Mouse (Mus musculus): ENCODE results near the gene Sppl2c. TPM values are rescaled to one million over a fixed set of nuclear protein-coding genes. Genes with fewer than 3 reads are reported as not detected.

The Sppl2c gene
- polyA plus RNA-seq, 1 experiment from 2014 or later: not detected

GRCm38 (mm10) chr11:104229391-104229790 is 43.3 kb downstream of the Sppl2c start:
- WGBS: 78% methylated on average over 4 of the region's 4 CpGs
- Histone ChIP-seq H3K9ac (ENCODE audit: low read depth, low read length) (no peak overlapping the region), H3K27me3 (replicated peaks; ENCODE audit: control insufficient read depth, insufficient read depth, low read length) (peaks cover 30% of the 10 kb centered on the region), H3K4me2 (replicated peaks; ENCODE audit: low read depth) (no peak overlapping the region), H3K4me1 (replicated peaks; ENCODE audit: control insufficient read depth, insufficient read depth, low read length) (no peaks in the 10 kb centered on the region; the same call in 1 of the 2 replicates), H3K36me3 (ENCODE audit: control insufficient read depth, insufficient read depth) (no peaks in the 10 kb centered on the region), H3K9me3 (ENCODE audit: control insufficient read depth) (no peaks in the 10 kb centered on the region), H3K4me3 (ENCODE audit: low read depth, low read length) (no peak overlapping the region), H3K27ac (ENCODE audit: low read depth, low read length) (no peak overlapping the region)
- ATAC-seq: no peak
- TF ChIP-seq CTCF (IDR thresholded peaks at IDR 0.05; ENCODE audit: low read depth): no peak

DNA sequence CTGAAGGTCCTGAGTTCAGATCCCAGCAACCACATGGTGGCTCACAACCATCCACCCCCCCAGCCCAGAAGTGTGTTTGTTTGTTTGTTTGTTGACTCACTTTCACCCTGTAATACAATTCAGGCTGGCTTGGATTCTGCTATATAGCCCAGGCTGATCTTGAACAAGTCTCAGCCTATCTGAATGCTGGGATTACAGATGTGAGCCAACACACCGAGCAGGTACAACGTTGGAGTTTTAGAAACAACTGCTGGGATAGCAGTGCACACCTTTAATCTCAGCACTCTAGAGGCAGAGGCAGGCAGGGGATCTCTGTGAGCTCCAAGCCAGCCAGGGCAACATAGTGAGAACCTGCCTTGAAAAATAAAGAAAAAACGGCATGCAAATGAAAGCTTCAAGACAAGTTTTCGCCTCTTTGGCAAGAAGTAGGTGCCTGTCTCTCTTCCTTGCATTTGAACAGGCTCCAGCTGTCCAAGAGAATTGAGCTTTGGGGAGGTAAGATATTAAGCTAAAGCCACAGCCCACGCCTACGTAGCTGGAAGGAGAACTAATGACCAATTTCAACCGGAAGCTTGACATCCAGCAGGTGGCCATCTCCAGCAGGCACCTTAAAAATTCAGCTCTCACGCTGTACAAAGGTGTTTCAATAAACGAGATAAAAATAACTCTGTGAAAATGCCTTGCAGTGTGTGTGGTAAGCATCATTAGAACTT is 44.1 kb downstream of the Sppl2c start:
- Histone ChIP-seq H3K4me2 (replicated peaks; ENCODE audit: low read depth) (peak overlapping the region; percentile 99), H3K27ac (ENCODE audit: low read depth, low read length) (no peak overlapping the region), H3K36me3 (ENCODE audit: control insufficient read depth, insufficient read depth) (no peaks in the 10 kb centered on the region), H3K27me3 (replicated peaks; ENCODE audit: control insufficient read depth, insufficient read depth, low read length) (peaks cover 38% of the 10 kb centered on the region), H3K4me3 (ENCODE audit: low read depth, low read length) (peak overlapping the region; percentile 65), H3K4me1 (replicated peaks; ENCODE audit: control insufficient read depth, insufficient read depth, low read length) (no peaks in the 10 kb centered on the region; the same call in 1 of the 2 replicates), H3K9ac (ENCODE audit: low read depth, low read length) (peak overlapping the region; percentile 45; the same call in 1 of the 2 replicates), H3K9me3 (ENCODE audit: control insufficient read depth) (no peaks in the 10 kb centered on the region)
- WGBS: 13% methylated on average over 9 of the region's 9 CpGs
- TF ChIP-seq CTCF (IDR thresholded peaks at IDR 0.05; ENCODE audit: low read depth): peak; percentile 42
- ATAC-seq: no peak

DNA sequence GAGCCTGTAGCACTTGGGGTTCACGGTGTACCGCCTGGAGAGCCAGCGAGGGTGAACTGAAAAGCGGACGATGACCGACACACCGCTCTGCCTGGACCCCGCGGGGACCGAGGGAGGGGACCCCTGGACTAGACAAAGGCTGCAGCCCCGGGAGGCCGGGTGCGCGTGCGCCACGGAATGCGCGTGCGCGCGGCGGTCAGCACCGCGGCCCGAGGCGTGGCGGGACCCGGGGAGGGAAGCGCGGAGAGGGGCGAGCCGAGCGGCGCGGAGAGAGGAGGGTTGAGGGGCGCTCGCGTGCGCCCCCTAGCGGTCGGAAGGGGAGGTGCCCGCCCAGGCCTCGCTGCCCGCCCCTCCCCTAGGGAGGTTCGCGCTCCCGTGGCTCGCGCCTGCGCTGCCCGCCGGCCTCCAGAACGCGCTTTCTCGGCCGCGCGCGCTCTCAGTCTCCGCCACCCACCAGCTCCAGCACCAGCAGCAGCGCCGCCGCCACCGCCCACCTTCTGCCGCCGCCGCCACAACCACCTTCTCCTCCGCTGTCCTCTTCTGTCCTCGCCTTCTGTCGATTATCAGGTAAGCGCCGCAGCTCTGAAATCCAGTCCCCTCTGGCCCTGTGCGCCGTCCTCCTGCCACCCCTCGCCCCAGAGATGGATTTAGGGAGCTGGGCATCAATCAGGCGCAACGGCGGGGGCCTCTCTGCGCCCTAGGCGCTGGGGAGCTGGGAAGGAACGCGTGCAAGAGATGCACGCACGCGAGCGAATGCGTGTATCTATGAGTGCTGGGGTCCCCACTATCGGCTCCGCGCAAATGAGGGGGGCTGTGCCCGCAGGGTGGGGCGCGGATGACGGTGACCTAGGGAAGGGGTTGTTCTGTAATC is 45.1 kb downstream of the Sppl2c start, which contains the start of gene Mapt:
Mapt (plus strand) TSS at position 350 of the 871 bp plus-strand sequence.
- peak within 1 kb of the TSS; percentile 45 for H3K9ac ChIP-seq (ENCODE audit: low read depth, low read length)
- H3K4me1 ChIP-seq (replicated peaks; ENCODE audit: control insufficient read depth, insufficient read depth, low read length): no peaks in the 10 kb centered on the region; the same call in 1 of the 2 replicates
- peaks cover 47% of the 10 kb centered on the region for H3K27me3 ChIP-seq (replicated peaks; ENCODE audit: control insufficient read depth, insufficient read depth, low read length)
- H3K4me3 ChIP-seq (ENCODE audit: low read depth, low read length): peak within 1 kb of the TSS; percentile 65
- ATAC-seq: peak; percentile 91
- WGBS: under 1% methylated on average over 66 of the region's 94 CpGs
- no peaks in the 10 kb centered on the region for H3K36me3 ChIP-seq (ENCODE audit: control insufficient read depth, insufficient read depth)
- peak; percentile 98 for TF ChIP-seq CTCF (IDR thresholded peaks at IDR 0.05; ENCODE audit: low read depth)
- H3K9me3 ChIP-seq (ENCODE audit: control insufficient read depth): no peaks in the 10 kb centered on the region
- peak within 1 kb of the TSS; percentile 99 for H3K4me2 ChIP-seq (replicated peaks; ENCODE audit: low read depth)
- H3K27ac ChIP-seq (ENCODE audit: low read depth, low read length): no peak within 1 kb of the TSS

DNA sequence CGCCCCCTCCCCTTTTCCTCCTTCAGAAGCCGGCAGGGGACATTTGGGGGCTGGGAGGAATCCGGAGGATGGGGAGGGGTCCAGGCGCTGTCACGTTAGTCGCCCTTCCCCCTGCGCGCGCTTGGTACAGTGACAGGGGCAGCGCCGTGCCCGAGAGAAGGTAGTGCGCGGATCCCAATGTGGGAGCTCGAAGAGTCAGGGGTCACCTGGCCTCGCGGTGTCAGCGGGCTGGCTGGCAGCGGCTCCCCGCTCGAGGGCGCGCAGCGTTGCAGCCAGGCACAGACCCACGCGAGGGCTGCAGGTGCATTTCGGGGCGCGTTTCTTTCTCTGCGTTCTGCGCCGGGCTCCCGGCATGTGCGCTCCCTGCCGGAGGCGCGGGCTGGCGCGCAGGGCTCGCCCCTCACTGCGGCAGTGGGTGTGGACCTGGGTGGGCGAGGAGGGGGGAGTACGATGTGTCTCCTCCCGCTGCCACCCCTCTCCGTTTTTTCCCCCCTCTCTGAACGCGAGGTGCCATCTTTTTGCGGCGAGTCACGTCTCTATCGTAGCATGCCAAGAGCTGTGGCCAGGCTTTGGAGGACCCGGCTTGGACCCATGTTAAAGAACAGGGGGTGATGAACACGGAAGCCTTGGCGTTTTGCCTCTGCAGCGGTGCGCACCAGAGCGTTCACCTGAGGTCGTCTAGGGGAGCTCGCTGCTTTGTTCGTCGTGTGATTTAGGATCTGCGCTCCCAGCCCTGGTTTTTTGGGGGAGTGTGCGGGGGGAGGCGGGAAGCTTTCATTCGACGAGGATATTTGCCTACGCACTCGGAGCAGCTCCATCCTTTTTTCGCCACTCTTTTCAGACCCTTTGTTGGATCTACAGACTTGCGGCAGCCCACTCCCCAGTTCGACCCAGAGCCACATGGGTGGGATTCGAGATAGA is 46.3 kb downstream of the Sppl2c start:
- Histone ChIP-seq H3K27ac (ENCODE audit: low read depth, low read length) (no peak overlapping the region), H3K36me3 (ENCODE audit: control insufficient read depth, insufficient read depth) (no peaks in the 10 kb centered on the region), H3K27me3 (replicated peaks; ENCODE audit: control insufficient read depth, insufficient read depth, low read length) (peaks cover 48% of the 10 kb centered on the region), H3K9me3 (ENCODE audit: control insufficient read depth) (no peaks in the 10 kb centered on the region), H3K4me2 (replicated peaks; ENCODE audit: low read depth) (peak overlapping the region; percentile 99), H3K4me3 (ENCODE audit: low read depth, low read length) (peak overlapping the region; percentile 65), H3K9ac (ENCODE audit: low read depth, low read length) (no peak overlapping the region), H3K4me1 (replicated peaks; ENCODE audit: control insufficient read depth, insufficient read depth, low read length) (no peaks in the 10 kb centered on the region; the same call in 1 of the 2 replicates)
- under 1% methylated on average over 69 of the region's 72 CpGs for WGBS
- no peak for ATAC-seq
- peak; percentile 35 for TF ChIP-seq CTCF (IDR thresholded peaks at IDR 0.05; ENCODE audit: low read depth)

DNA sequence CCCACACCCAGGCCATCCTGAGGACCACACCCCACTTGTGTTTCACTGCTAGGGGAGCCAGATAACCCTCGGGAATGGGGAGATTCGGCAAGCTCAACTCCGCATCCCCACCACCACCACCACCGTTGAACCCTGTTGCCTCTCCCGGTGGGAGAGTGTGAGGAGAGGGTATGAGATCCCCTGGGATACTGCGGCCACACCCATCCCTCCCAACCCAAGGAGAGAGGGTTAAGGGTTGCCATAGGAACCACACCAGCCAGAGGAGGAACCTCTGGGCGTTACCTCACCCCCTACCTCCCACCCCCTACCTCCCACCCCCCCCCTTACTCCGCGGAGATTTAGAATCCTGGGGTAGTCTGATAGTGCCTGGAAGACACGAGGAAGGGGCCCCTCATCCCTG is 47.0 kb downstream of the Sppl2c start:
- 0% methylated on average over 10 of the region's 10 CpGs for WGBS
- Histone ChIP-seq H3K9ac (ENCODE audit: low read depth, low read length) (no peak overlapping the region), H3K4me1 (replicated peaks; ENCODE audit: control insufficient read depth, insufficient read depth, low read length) (no peaks in the 10 kb centered on the region; the same call in 1 of the 2 replicates), H3K27me3 (replicated peaks; ENCODE audit: control insufficient read depth, insufficient read depth, low read length) (peaks cover 48% of the 10 kb centered on the region), H3K9me3 (ENCODE audit: control insufficient read depth) (no peaks in the 10 kb centered on the region), H3K4me2 (replicated peaks; ENCODE audit: low read depth) (peak overlapping the region; percentile 99; the same call in 1 of the 2 replicates), H3K4me3 (ENCODE audit: low read depth, low read length) (peak overlapping the region; percentile 65), H3K36me3 (ENCODE audit: control insufficient read depth, insufficient read depth) (no peaks in the 10 kb centered on the region), H3K27ac (ENCODE audit: low read depth, low read length) (no peak overlapping the region)
- no peak for ATAC-seq
- TF ChIP-seq CTCF (IDR thresholded peaks at IDR 0.05; ENCODE audit: low read depth): no peak
